Mouse (Mus musculus): Measurements from ENCODE around the gene Ugt2b34. TPM values are rescaled to one million over a fixed set of nuclear protein-coding genes. Genes with fewer than 3 reads are reported as not detected.

The Ugt2b34 gene
- total RNA-seq (2014; rRNA removed; ENCODE audit: low replicate concordance): 0.23 TPM in 1 of 2 replicates, not detected in the other
- not detected in 2 replicates for polyA plus RNA-seq (2015; fragmentation: Nextera tagmentation; extraction: Ambion mirVana)

- Histone ChIP-seq H3K27me3 (ENCODE audit: control insufficient read depth, insufficient read depth, low read length) (no peaks in the 10 kb centered on the region), H3K9me3 (replicated peaks; ENCODE audit: control insufficient read depth, low read length) (no peaks in the 10 kb centered on the region), H3K4me2 (ENCODE audit: low read depth, low read length) (no peak within 1 kb of the TSS), H3K4me3 (ENCODE audit: low read depth, low read length) (no peak within 1 kb of the TSS), H3K36me3 (replicated peaks; ENCODE audit: control insufficient read depth, insufficient read depth, low read length) (no peaks in the 10 kb centered on the region), H3K27ac (ENCODE audit: low read depth) (no peak within 1 kb of the TSS), H3K4me1 (ENCODE audit: control insufficient read depth, insufficient read depth) (no peaks in the 10 kb centered on the region), H3K9ac (replicated peaks; ENCODE audit: low read depth, low read length) (no peak within 1 kb of the TSS)
- 47% methylated on average over 1 of the region's 1 CpGs for WGBS
- ATAC-seq (ENCODE audit: insufficient read depth, low read depth): no peak
- DNase-seq (ENCODE audit: low spot score): no peak
- TF ChIP-seq EP300 (IDR thresholded peaks at IDR 0.05; ENCODE audit: low read depth): no peak
- no peak for TF ChIP-seq CTCF (IDR thresholded peaks at IDR 0.05; ENCODE audit: low read depth)
Measured at GRCm38 (mm10) chr5:86906758-86907157, at the start of gene Ugt2b34. Gene Ugt2b34, minus strand, starts transcription at chr5:86906937.

DNA sequence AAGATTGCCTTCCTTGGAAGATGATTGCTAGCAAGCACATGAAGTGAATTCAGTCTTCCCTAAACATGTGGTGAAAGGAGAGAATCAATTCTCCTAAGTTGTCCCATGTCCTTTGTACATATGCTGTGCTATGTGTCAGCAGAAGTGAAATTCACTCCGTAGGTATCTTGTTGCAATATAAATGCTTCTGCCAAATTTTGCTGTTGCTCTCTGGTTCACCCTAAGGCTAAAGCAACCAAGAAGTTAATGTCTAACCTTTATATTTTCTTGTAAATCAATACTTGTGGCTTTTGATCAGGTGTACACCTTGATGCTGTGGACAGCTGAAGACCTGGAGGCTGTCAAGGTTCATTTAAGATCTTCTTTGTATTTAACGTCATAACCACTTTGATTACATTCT lies 35.4 kb upstream of the Ugt2b34 start:
- WGBS: 75% methylated on average over 2 of the region's 2 CpGs

GRCm38 (mm10) chr5:86926426-86926825 lies 19.7 kb upstream of the Ugt2b34 start, which contains the start of gene Ugt2b1:
Gene Ugt2b1, minus strand, starts transcription at chr5:86926530.
- H3K27ac ChIP-seq (ENCODE audit: low read depth): no peak within 1 kb of the TSS
- DNase-seq (ENCODE audit: low spot score) (no peak), ATAC-seq (ENCODE audit: insufficient read depth, low read depth) (no peak)
- H3K27me3 ChIP-seq (ENCODE audit: control insufficient read depth, insufficient read depth, low read length): no peaks in the 10 kb centered on the region
- no peak for TF ChIP-seq CTCF (IDR thresholded peaks at IDR 0.05; ENCODE audit: low read depth)
- TF ChIP-seq EP300 (IDR thresholded peaks at IDR 0.05; ENCODE audit: low read depth): no peak
- H3K4me2 ChIP-seq (ENCODE audit: low read depth, low read length): no peak within 1 kb of the TSS
- no peaks in the 10 kb centered on the region for H3K36me3 ChIP-seq (replicated peaks; ENCODE audit: control insufficient read depth, insufficient read depth, low read length)
- H3K4me3 ChIP-seq (ENCODE audit: low read depth, low read length): no peak within 1 kb of the TSS
- no peak within 1 kb of the TSS for H3K9ac ChIP-seq (replicated peaks; ENCODE audit: low read depth, low read length)
- H3K4me1 ChIP-seq (ENCODE audit: control insufficient read depth, insufficient read depth): no peaks in the 10 kb centered on the region
- H3K9me3 ChIP-seq (replicated peaks; ENCODE audit: control insufficient read depth, low read length): no peaks in the 10 kb centered on the region
- 62% methylated on average over 2 of the region's 2 CpGs for WGBS

More for the DNA sequence above, 35.4 kb upstream of the Ugt2b34 start:
- Histone ChIP-seq H3K4me1 (ENCODE audit: control insufficient read depth, insufficient read depth) (no peaks in the 10 kb centered on the region), H3K4me2 (ENCODE audit: low read depth, low read length) (no peak overlapping the region), H3K27me3 (ENCODE audit: control insufficient read depth, insufficient read depth, low read length) (no peaks in the 10 kb centered on the region), H3K36me3 (replicated peaks; ENCODE audit: control insufficient read depth, insufficient read depth, low read length) (no peaks in the 10 kb centered on the region), H3K9me3 (replicated peaks; ENCODE audit: control insufficient read depth, low read length) (no peaks in the 10 kb centered on the region), H3K9ac (replicated peaks; ENCODE audit: low read depth, low read length) (no peak overlapping the region), H3K27ac (ENCODE audit: low read depth) (no peak overlapping the region), H3K4me3 (ENCODE audit: low read depth, low read length) (no peak overlapping the region)
- ATAC-seq (ENCODE audit: insufficient read depth, low read depth) (no peak), DNase-seq (ENCODE audit: low spot score) (no peak)
- TF ChIP-seq CTCF (IDR thresholded peaks at IDR 0.05; ENCODE audit: low read depth) (no peak), EP300 (IDR thresholded peaks at IDR 0.05; ENCODE audit: low read depth) (no peak)

DNA sequence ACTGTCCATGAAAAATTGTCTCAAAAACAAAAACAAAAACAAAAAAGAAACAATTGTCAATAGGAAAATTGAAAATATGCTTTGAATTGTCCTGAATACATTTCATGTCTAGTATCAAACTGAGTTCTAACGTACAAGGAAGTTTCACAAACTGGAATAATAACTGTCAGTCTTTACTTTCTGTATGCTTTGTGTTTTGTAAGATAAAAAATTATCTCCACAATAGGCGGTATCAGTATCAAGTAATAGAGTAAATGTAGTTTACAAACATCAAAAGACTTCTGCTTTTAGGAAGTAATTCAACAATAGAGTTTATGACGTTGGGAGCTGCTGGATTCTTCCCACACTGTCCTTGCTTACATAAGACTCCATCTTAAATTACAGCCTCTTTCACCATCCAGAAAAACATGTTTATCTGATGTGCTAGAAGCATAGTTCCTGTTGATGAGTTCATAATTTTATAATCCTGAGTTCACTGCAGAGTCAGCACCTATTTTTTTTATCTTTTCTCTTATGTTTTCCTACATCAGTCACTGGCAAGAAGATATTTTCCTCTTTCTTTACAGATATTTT lies 14.0 kb upstream of the Ugt2b34 start:
- H3K27ac ChIP-seq (ENCODE audit: low read depth): no peak overlapping the region
- no peaks in the 10 kb centered on the region for H3K9me3 ChIP-seq (replicated peaks; ENCODE audit: control insufficient read depth, low read length)
- ATAC-seq (ENCODE audit: insufficient read depth, low read depth) (no peak), DNase-seq (ENCODE audit: low spot score) (no peak)
- H3K27me3 ChIP-seq (ENCODE audit: control insufficient read depth, insufficient read depth, low read length): no peaks in the 10 kb centered on the region
- TF ChIP-seq EP300 (IDR thresholded peaks at IDR 0.05; ENCODE audit: low read depth): no peak
- TF ChIP-seq CTCF (IDR thresholded peaks at IDR 0.05; ENCODE audit: low read depth): no peak
- no peaks in the 10 kb centered on the region for H3K36me3 ChIP-seq (replicated peaks; ENCODE audit: control insufficient read depth, insufficient read depth, low read length)
- no peak overlapping the region for H3K4me2 ChIP-seq (ENCODE audit: low read depth, low read length)
- H3K9ac ChIP-seq (replicated peaks; ENCODE audit: low read depth, low read length): no peak overlapping the region
- no peaks in the 10 kb centered on the region for H3K4me1 ChIP-seq (ENCODE audit: control insufficient read depth, insufficient read depth)
- WGBS: 54% methylated on average over 3 of the region's 3 CpGs
- H3K4me3 ChIP-seq (ENCODE audit: low read depth, low read length): no peak overlapping the region

DNA sequence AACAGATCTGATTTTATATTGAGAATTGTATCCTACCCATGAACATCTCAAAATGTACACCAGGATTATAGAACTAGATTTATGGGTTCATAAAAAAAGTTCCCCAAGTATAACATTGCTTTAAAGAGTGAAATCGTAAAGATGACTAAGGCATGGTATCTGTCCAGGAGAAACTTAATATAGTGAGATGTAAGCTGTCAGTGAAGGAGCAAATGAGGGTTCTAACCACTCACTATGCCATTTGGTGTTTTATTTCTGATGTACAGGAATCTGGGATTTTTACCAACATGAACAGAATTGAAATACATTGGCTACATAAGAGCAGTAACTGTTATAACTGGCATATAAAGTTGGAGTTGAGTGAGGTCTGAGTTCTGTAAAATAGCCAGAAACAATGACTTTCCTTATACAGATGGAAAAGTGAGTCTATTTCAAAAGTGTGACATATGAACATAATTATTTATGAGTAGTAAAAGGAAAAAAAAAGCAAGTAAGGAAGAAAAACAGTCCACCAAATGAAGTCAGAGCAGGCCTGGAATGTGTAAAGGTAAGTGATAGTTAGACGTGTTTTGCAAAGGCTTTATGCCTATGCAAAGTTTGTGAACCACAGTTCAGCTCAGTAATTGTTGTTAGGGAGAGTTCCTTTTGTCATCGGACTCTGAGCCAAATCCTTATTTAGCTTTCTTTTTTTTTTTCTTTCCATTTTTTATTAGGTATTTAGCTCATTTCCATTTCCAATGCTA lies 4.8 kb upstream of the Ugt2b34 start:
- Histone ChIP-seq H3K4me1 (ENCODE audit: control insufficient read depth, insufficient read depth) (no peaks in the 10 kb centered on the region), H3K4me2 (ENCODE audit: low read depth, low read length) (no peak overlapping the region), H3K4me3 (ENCODE audit: low read depth, low read length) (no peak overlapping the region), H3K9me3 (replicated peaks; ENCODE audit: control insufficient read depth, low read length) (no peaks in the 10 kb centered on the region), H3K27ac (ENCODE audit: low read depth) (no peak overlapping the region), H3K27me3 (ENCODE audit: control insufficient read depth, insufficient read depth, low read length) (no peaks in the 10 kb centered on the region), H3K9ac (replicated peaks; ENCODE audit: low read depth, low read length) (no peak overlapping the region), H3K36me3 (replicated peaks; ENCODE audit: control insufficient read depth, insufficient read depth, low read length) (no peaks in the 10 kb centered on the region)
- DNase-seq (ENCODE audit: low spot score): no peak
- ATAC-seq (ENCODE audit: insufficient read depth, low read depth): no peak
- WGBS: 76% methylated on average over 3 of the region's 3 CpGs
- TF ChIP-seq EP300 (IDR thresholded peaks at IDR 0.05; ENCODE audit: low read depth) (no peak), CTCF (IDR thresholded peaks at IDR 0.05; ENCODE audit: low read depth) (no peak)

Data from heart, postnatal 0 days (tissue).